Mouse (Mus musculus): ENCODE measurements around the gene Thap4. TPM values are rescaled to one million over a fixed set of nuclear protein-coding genes. Genes with fewer than 3 reads are reported as not detected.

Thap4 gene
- total and polyA plus RNA-seq, 2 experiments from 2014 or later = 57.1 to 63.3 TPM

GRCm38 (mm10) chr1:93726116-93726515, 28.5 kb downstream of the Thap4 start:
- H3K27me3 ChIP-seq (ENCODE audit: insufficient read depth, low read length) = no peaks in the 10 kb centered on the region
- 73% methylated on average over 3 of the region's 3 CpGs for WGBS
- no peak overlapping the region for H3K9ac ChIP-seq (replicated peaks; ENCODE audit: low read length, poor library complexity, severe bottlenecking)
- no peak overlapping the region for H3K4me2 ChIP-seq (ENCODE audit: low read depth, low read length, poor library complexity, severe bottlenecking)
- no peaks in the 10 kb centered on the region for H3K9me3 ChIP-seq (ENCODE audit: low read length)
- H3K36me3 ChIP-seq (ENCODE audit: insufficient read depth, low read length) = peaks cover 16% of the 10 kb centered on the region
- TF ChIP-seq CTCF (IDR thresholded peaks at IDR 0.05) = peak; percentile 40
- no peaks in the 10 kb centered on the region for H3K4me1 ChIP-seq (ENCODE audit: insufficient read depth, low read length)
- no peak overlapping the region for H3K27ac ChIP-seq (ENCODE audit: low read depth, low read length)
- DNase-seq (ENCODE audit: low spot score) (no peak), ATAC-seq (ENCODE audit: low FRiP score) (no peak)
- no peak overlapping the region for H3K4me3 ChIP-seq (ENCODE audit: low read depth, low read length)

- WGBS = 90% methylated on average over 5 of the region's 5 CpGs
- H3K36me3 ChIP-seq (ENCODE audit: insufficient read depth, low read length) = peaks cover 16% of the 10 kb centered on the region
These were observed 29.0 kb downstream of the Thap4 start for GRCm38 (mm10) chr1:93725665-93726064.

GRCm38 (mm10) chr1:93724623-93725022, 30.0 kb downstream of the Thap4 start:
- TF ChIP-seq CTCF (IDR thresholded peaks at IDR 0.05) = no peak
- Histone ChIP-seq H3K36me3 (ENCODE audit: insufficient read depth, low read length) (peaks cover 16% of the 10 kb centered on the region), H3K9me3 (ENCODE audit: low read length) (no peaks in the 10 kb centered on the region), H3K4me2 (ENCODE audit: low read depth, low read length, poor library complexity, severe bottlenecking) (no peak overlapping the region), H3K4me1 (ENCODE audit: insufficient read depth, low read length) (no peaks in the 10 kb centered on the region), H3K9ac (replicated peaks; ENCODE audit: low read length, poor library complexity, severe bottlenecking) (no peak overlapping the region), H3K4me3 (ENCODE audit: low read depth, low read length) (no peak overlapping the region), H3K27ac (ENCODE audit: low read depth, low read length) (no peak overlapping the region), H3K27me3 (ENCODE audit: insufficient read depth, low read length) (no peaks in the 10 kb centered on the region)
- DNase-seq (ENCODE audit: low spot score) = no peak
- WGBS = 89% methylated on average over 3 of the region's 3 CpGs
- no peak for ATAC-seq (ENCODE audit: low FRiP score)

More at GRCm38 (mm10) chr1:93725665-93726064, 29.0 kb downstream of the Thap4 start:
- Histone ChIP-seq H3K4me1 (ENCODE audit: insufficient read depth, low read length) (no peaks in the 10 kb centered on the region), H3K9ac (replicated peaks; ENCODE audit: low read length, poor library complexity, severe bottlenecking) (no peak overlapping the region), H3K9me3 (ENCODE audit: low read length) (no peaks in the 10 kb centered on the region), H3K4me2 (ENCODE audit: low read depth, low read length, poor library complexity, severe bottlenecking) (no peak overlapping the region), H3K4me3 (ENCODE audit: low read depth, low read length) (no peak overlapping the region), H3K27me3 (ENCODE audit: insufficient read depth, low read length) (no peaks in the 10 kb centered on the region), H3K27ac (ENCODE audit: low read depth, low read length) (no peak overlapping the region)
- no peak for DNase-seq (ENCODE audit: low spot score)
- TF ChIP-seq CTCF (IDR thresholded peaks at IDR 0.05) = no peak
- ATAC-seq (ENCODE audit: low FRiP score) = no peak

- Histone ChIP-seq H3K4me3 (ENCODE audit: low read depth, low read length) (no peak overlapping the region), H3K36me3 (ENCODE audit: insufficient read depth, low read length) (peaks cover 22% of the 10 kb centered on the region), H3K27me3 (ENCODE audit: insufficient read depth, low read length) (no peaks in the 10 kb centered on the region), H3K9me3 (ENCODE audit: low read length) (no peaks in the 10 kb centered on the region), H3K9ac (replicated peaks; ENCODE audit: low read length, poor library complexity, severe bottlenecking) (no peak overlapping the region), H3K4me1 (ENCODE audit: insufficient read depth, low read length) (no peaks in the 10 kb centered on the region), H3K4me2 (ENCODE audit: low read depth, low read length, poor library complexity, severe bottlenecking) (no peak overlapping the region), H3K27ac (ENCODE audit: low read depth, low read length) (no peak overlapping the region)
- ATAC-seq (ENCODE audit: low FRiP score) (no peak), DNase-seq (ENCODE audit: low spot score) (no peak)
- 51% methylated on average over 7 of the region's 7 CpGs for WGBS
- no peak for TF ChIP-seq CTCF (IDR thresholded peaks at IDR 0.05)
These were observed 33.1 kb downstream of the Thap4 start for GRCm38 (mm10) chr1:93721557-93721956.

GRCm38 (mm10) chr1:93716166-93716565, 38.5 kb downstream of the Thap4 start:
- 90% methylated on average over 2 of the region's 2 CpGs for WGBS
- Histone ChIP-seq H3K27ac (ENCODE audit: low read depth, low read length) (no peak overlapping the region), H3K36me3 (ENCODE audit: insufficient read depth, low read length) (peaks cover 32% of the 10 kb centered on the region), H3K4me1 (ENCODE audit: insufficient read depth, low read length) (no peaks in the 10 kb centered on the region), H3K9me3 (ENCODE audit: low read length) (no peaks in the 10 kb centered on the region), H3K4me2 (ENCODE audit: low read depth, low read length, poor library complexity, severe bottlenecking) (no peak overlapping the region), H3K27me3 (ENCODE audit: insufficient read depth, low read length) (no peaks in the 10 kb centered on the region), H3K4me3 (ENCODE audit: low read depth, low read length) (no peak overlapping the region), H3K9ac (replicated peaks; ENCODE audit: low read length, poor library complexity, severe bottlenecking) (no peak overlapping the region)
- no peak for DNase-seq (ENCODE audit: low spot score)
- ATAC-seq (ENCODE audit: low FRiP score) = no peak
- TF ChIP-seq CTCF (IDR thresholded peaks at IDR 0.05) = no peak

GRCm38 (mm10) chr1:93705389-93705788, 49.3 kb downstream of the Thap4 start:
- Histone ChIP-seq H3K9me3 (ENCODE audit: low read length) (no peaks in the 10 kb centered on the region), H3K4me3 (ENCODE audit: low read depth, low read length) (no peak overlapping the region), H3K27ac (ENCODE audit: low read depth, low read length) (no peak overlapping the region), H3K4me1 (ENCODE audit: insufficient read depth, low read length) (no peaks in the 10 kb centered on the region), H3K9ac (replicated peaks; ENCODE audit: low read length, poor library complexity, severe bottlenecking) (no peak overlapping the region), H3K27me3 (ENCODE audit: insufficient read depth, low read length) (no peaks in the 10 kb centered on the region), H3K36me3 (ENCODE audit: insufficient read depth, low read length) (peaks cover 13% of the 10 kb centered on the region), H3K4me2 (ENCODE audit: low read depth, low read length, poor library complexity, severe bottlenecking) (no peak overlapping the region)
- 68% methylated on average over 3 of the region's 3 CpGs for WGBS
- no peak for TF ChIP-seq CTCF (IDR thresholded peaks at IDR 0.05)
- DNase-seq (ENCODE audit: low spot score) (no peak), ATAC-seq (ENCODE audit: low FRiP score) (no peak)
